Mouse (Mus musculus) E14TG2a.4 (cell line): ENCODE measurements around the gene Tlr7.

Experiments used
- H3K27me3 ChIP-seq: 2 replicates; pipeline ENCODE4 v1.6.1; 2014; ENCODE audit warnings: low read length, control low read depth; ENCODE audit not compliant: insufficient read depth
- H3K36me3 ChIP-seq: 2 replicates; pipeline ENCODE4 v1.6.1; 2014; ENCODE audit warnings: low read length, control low read depth; ENCODE audit not compliant: insufficient read depth
- H3K4me1 ChIP-seq: replicated peaks from 2 replicates; pipeline ENCODE4 v1.6.1; 2014; ENCODE audit warnings: low read depth, low read length, control low read depth
- H3K4me3 ChIP-seq: replicated peaks from 2 replicates; pipeline ENCODE4 v1.5.1; 2014; ENCODE audit warnings: mild to moderate bottlenecking, low read length
- H3K9me3 ChIP-seq: 2 replicates; pipeline ENCODE4 v1.6.1; 2014; ENCODE audit warnings: low read length, control low read depth
- CTCF ChIP-seq: conservative IDR thresholded peaks from 2 replicates; pipeline ENCODE4 v1.5.1; 2014; ENCODE audit warnings: low read length
- NANOG ChIP-seq: IDR thresholded peaks from 2 replicates; pipeline ENCODE4 v1.6.1; 2014; ENCODE audit warnings: borderline replicate concordance, low read length, mixed read lengths
- POU5F1 ChIP-seq: IDR thresholded peaks from 2 replicates; pipeline ENCODE4 v1.6.1; 2014; ENCODE audit warnings: low read length, borderline replicate concordance

Tlr7 gene

GRCm38 (mm10) chrX:167341811-167342210, 11.5 kb upstream of the Tlr7 start:
- Histone ChIP-seq H3K36me3 (no peaks in the 10 kb centered on the region), H3K4me3 (no peak overlapping the region), H3K9me3 (no peaks in the 10 kb centered on the region), H3K27me3 (no peaks in the 10 kb centered on the region), H3K4me1 (no peaks in the 10 kb centered on the region)
- TF ChIP-seq NANOG (no peak), CTCF (no peak), POU5F1 (no peak)

- no peaks in the 10 kb centered on the region for H3K36me3 ChIP-seq
- no peaks in the 10 kb centered on the region for H3K27me3 ChIP-seq
- H3K4me1 ChIP-seq = no peaks in the 10 kb centered on the region
- H3K4me3 ChIP-seq = no peak overlapping the region
- no peak for TF ChIP-seq CTCF
- no peak for TF ChIP-seq NANOG
- no peak for TF ChIP-seq POU5F1
- no peaks in the 10 kb centered on the region for H3K9me3 ChIP-seq
These were observed 9.8 kb upstream of the Tlr7 start for GRCm38 (mm10) chrX:167340190-167340589.

- Histone ChIP-seq H3K9me3 (no peaks in the 10 kb centered on the region), H3K27me3 (no peaks in the 10 kb centered on the region), H3K36me3 (no peaks in the 10 kb centered on the region), H3K4me1 (no peaks in the 10 kb centered on the region), H3K4me3 (no peak overlapping the region)
- no peak for TF ChIP-seq POU5F1
- TF ChIP-seq NANOG = no peak
- TF ChIP-seq CTCF = no peak
These were observed 7.6 kb upstream of the Tlr7 start for GRCm38 (mm10) chrX:167337990-167338389.

- Histone ChIP-seq H3K9me3 (no peaks in the 10 kb centered on the region), H3K4me1 (no peaks in the 10 kb centered on the region), H3K4me3 (no peak overlapping the region), H3K27me3 (no peaks in the 10 kb centered on the region), H3K36me3 (no peaks in the 10 kb centered on the region)
- no peak for TF ChIP-seq NANOG
These were observed 4.2 kb upstream of the Tlr7 start for GRCm38 (mm10) chrX:167334571-167334970.

GRCm38 (mm10) chrX:167332607-167333006, 2.2 kb upstream of the Tlr7 start:
- no peaks in the 10 kb centered on the region for H3K36me3 ChIP-seq
- H3K4me3 ChIP-seq = no peak overlapping the region
- H3K9me3 ChIP-seq = no peaks in the 10 kb centered on the region
- TF ChIP-seq NANOG (no peak), CTCF (no peak), POU5F1 (no peak)
- H3K4me1 ChIP-seq = no peaks in the 10 kb centered on the region
- no peaks in the 10 kb centered on the region for H3K27me3 ChIP-seq

GRCm38 (mm10) chrX:167330993-167331392, 635 bp upstream of the Tlr7 start:
- Histone ChIP-seq H3K4me1 (no peaks in the 10 kb centered on the region), H3K4me3 (no peak overlapping the region), H3K27me3 (no peaks in the 10 kb centered on the region), H3K36me3 (no peaks in the 10 kb centered on the region), H3K9me3 (no peaks in the 10 kb centered on the region)
- no peak for TF ChIP-seq NANOG
- TF ChIP-seq POU5F1 = no peak
- TF ChIP-seq CTCF = no peak

GRCm38 (mm10) chrX:167329620-167330019, 738 bp downstream of the Tlr7 start:
- H3K4me3 ChIP-seq = no peak overlapping the region
- H3K4me1 ChIP-seq = no peaks in the 10 kb centered on the region
- H3K36me3 ChIP-seq = no peaks in the 10 kb centered on the region
- H3K27me3 ChIP-seq = no peaks in the 10 kb centered on the region
- TF ChIP-seq NANOG (no peak), CTCF (no peak), POU5F1 (no peak)
- H3K9me3 ChIP-seq = no peaks in the 10 kb centered on the region

GRCm38 (mm10) chrX:167329098-167329497, 1.3 kb downstream of the Tlr7 start:
- Histone ChIP-seq H3K27me3 (no peaks in the 10 kb centered on the region), H3K9me3 (no peaks in the 10 kb centered on the region), H3K4me1 (no peaks in the 10 kb centered on the region), H3K4me3 (no peak overlapping the region), H3K36me3 (no peaks in the 10 kb centered on the region)
- TF ChIP-seq CTCF (no peak), POU5F1 (no peak), NANOG (no peak)

GRCm38 (mm10) chrX:167328519-167328918, 1.8 kb downstream of the Tlr7 start:
- no peak for TF ChIP-seq CTCF
- no peak for TF ChIP-seq POU5F1
- no peak for TF ChIP-seq NANOG

More at GRCm38 (mm10) chrX:167328519-167328918, 1.8 kb downstream of the Tlr7 start:
- Histone ChIP-seq H3K27me3 (no peaks in the 10 kb centered on the region), H3K9me3 (no peaks in the 10 kb centered on the region), H3K4me3 (no peak overlapping the region), H3K36me3 (no peaks in the 10 kb centered on the region), H3K4me1 (no peaks in the 10 kb centered on the region)
